Mouse (Mus musculus): ENCODE results near the gene Gm21969.
A peak's percentile ranks its signal among the peaks of the same experiment; 100 is the strongest.

Gene Gm21969

GRCm38 (mm10) chr4:139585713-139586112, 17.3 kb upstream of the Gm21969 start:
- no peak for DNase-seq (ENCODE audit: low spot score in 2 of 2)

GRCm38 (mm10) chr4:139587370-139587769, 15.6 kb upstream of the Gm21969 start:
- DNase-seq (ENCODE audit: low spot score in 2 of 2) = no peak

- no peak for DNase-seq (ENCODE audit: low spot score in 2 of 2)
Measured at GRCm38 (mm10) chr4:139587773-139588172, 15.2 kb upstream of the Gm21969 start.

DNA sequence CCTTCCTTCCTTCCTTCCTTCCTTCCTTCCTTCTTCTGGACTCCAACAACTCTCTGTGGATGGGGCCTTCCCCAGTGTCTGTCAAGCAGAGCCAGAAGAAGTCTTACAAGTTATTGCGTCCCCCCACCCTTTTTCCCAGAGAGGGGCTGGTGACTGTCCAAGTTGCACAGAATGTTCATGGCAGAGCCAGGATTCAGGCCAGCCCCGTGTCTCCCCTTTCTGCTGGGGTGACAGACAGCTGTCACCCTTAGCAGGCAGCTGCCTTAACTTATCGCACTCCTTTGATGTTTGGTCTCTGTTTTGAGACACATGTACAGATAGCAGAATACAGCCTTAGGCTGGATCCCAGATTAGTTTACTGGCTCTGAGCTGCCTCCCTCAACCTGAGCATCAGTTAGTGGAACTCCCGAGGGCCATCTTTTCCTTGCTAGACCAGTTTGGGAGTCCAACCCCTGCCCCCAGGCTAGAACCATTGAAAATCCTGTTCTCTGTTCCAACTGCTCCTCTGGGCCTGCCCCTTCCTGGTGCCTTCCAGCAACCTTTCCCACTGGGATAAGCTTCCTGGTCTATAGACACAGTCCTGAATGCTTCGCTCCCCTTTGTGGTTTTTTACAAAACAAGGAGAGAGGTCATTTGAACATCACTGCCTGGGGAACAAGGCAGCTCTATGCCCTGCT, 13.5 kb upstream of the Gm21969 start:
- no peak for DNase-seq (ENCODE audit: low spot score in 2 of 2)

DNA sequence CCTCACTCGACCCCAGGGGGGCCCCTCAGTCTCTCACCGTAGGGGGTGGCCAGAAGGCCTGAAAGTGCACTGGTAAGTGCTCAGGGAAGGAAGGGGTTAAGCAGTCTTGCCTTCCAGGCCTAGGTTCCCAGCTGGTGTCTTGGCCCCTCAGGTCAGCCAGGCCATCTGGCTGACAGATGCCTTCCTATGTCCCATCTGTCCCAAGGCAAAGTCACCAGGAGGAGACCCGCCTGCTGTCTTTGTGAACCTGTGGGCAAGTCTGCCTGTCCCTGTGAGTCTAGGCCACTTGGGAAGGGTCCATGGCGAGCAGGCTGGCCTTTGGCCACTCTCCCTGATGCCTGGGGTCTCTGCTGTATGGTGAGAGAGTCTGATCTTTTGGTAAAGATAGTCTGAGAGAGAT, 12.5 kb upstream of the Gm21969 start:
- no peak for DNase-seq (ENCODE audit: low spot score in 2 of 2)

GRCm38 (mm10) chr4:139592895-139593294, 10.1 kb upstream of the Gm21969 start:
- no peak for DNase-seq (ENCODE audit: low spot score in 2 of 2)

DNA sequence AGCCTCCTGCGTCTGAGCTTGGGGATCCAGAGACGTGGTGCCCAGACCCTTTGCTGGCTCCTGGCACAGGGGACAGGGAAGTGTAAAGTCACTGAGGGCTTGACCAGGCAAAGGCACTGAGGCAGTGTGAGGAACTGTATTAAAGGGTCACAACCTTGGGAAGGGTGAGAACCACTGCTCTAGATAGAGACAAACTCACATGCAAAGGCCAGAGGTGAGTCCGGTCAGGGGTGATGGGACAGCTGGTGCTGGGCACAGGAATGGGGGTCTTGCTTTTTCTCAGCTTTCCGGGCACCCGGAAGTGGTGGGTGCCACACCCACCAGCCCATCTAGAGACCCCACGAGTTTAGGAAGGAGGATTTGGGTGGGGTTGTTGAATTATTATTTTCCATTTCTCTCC, 9.6 kb upstream of the Gm21969 start:
- no peak for DNase-seq (ENCODE audit: low spot score in 2 of 2)

GRCm38 (mm10) chr4:139594062-139594461, 8.9 kb upstream of the Gm21969 start:
- DNase-seq (ENCODE audit: low spot score in 2 of 2) = no peak

DNA sequence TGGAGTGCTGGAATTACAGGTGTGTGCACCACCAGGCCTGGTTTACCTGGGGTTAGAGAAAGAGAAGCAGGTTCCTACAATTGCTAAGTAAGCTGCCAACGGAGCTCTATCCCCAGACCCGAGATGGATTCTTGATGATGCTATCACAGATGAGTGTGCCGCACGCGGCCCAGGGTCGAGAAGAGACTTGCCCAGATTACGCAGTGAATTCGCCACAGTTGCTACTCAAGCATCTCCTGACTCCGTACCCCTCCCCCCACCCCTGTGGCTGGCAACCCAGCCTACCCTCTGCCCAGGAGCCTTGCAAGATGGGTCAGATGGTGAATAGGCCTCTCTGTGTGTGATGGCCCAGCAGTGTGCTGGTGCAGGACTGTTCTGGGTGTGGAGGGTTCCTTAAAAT, 6.3 kb upstream of the Gm21969 start:
- no peak for DNase-seq (ENCODE audit: low spot score in 2 of 2)

DNA sequence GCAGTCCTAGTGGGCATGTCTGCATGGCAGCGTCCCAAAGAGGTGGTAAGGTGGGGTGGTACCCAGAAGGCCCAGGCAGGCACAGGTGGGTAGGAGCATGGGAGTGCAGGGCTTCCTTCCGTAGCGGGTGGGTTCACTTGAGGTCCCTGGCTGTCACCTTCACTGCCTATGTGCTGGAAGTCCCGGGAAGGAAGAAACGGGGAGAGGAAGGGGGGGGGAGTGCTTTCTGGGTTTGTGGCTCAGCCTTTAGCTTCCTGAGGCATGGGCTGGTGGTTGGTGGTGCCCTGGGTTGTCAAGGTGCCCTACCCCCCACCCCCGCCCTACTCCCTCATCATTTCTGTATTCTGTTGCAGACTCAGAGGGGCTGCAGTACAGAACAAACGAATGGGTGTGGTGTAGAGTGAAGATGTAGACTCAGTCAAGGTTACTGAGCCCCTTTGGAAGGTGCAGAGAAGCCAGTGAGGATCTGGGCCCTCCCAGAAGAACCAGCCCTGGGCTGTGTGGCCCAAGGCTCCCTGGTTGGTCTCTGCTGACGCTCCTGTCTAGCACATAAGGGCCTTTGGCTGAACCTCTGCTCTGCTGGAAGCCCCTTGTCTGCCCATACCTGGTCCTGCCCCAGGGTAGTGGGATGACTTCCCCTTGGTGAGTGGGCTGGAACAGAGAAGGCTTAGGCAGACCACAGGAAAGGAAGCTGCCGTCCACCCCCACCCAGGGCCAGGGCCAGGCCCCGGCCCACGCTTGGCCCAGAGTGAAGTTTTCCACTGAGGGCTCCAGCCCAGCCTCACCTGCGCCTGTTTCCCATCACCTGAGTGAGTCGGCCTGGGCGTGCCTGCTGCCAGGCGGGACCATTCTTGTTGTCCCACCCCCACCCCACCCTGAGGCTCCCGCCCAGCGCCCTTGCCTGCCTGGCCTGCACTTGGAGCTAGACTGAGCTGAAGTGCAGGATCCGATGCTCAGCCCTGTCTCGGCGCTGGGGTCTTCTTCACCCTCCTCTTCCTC, 5.4 kb upstream of the Gm21969 start:
- no peak for DNase-seq (ENCODE audit: low spot score in 2 of 2)

DNA sequence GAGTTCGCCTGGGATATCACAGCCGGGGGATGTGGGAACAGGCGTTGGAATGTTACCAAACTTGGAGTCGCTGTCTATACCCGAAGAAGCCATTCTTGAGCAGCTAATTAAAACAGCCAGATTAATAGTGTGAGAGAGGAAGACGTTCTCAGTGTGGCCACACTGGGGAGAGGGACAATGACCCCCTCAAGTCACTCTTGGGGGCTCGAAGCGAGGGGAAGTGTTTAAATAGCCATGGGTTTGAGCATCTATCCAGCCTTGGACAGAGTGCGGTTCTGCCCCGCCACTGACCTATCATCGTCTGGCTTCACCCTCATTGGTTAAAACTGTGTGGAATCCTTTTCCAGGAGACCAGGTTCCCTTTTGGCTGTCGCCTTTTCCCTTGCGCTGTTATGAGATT, 4.6 kb upstream of the Gm21969 start:
- DNase-seq (ENCODE audit: low spot score in 2 of 2) = no peak

DNA sequence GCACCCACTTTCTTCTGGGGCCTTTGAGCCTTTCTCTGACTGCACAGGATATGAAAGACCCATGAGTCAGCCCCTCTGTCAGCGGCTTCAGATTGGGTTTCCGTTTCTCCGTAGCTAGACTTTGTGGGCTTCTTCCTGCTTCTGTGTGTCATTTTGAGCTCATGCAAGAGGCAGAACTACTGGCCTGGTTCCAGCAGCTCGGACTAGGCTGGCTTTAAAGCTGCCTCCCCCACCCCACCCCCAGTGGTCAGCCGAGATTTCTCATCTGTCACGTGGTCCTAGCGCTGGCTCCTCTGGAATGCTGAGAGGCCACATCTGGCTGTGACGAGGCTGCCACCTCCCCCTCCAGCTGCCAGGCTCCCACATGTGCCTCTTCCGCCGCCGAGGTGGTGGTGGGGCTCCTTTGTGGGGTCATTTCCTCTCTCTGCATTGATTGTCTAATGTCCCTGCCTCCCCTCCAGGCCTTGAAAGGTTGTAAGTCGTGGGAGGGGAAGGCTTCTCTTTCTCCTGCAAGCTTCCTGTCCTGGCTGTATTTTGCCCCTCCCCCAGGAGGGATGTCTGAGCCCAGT, 4.0 kb upstream of the Gm21969 start:
- DNase-seq (ENCODE audit: low spot score in 2 of 2) = peak; percentile 83 to 86

DNA sequence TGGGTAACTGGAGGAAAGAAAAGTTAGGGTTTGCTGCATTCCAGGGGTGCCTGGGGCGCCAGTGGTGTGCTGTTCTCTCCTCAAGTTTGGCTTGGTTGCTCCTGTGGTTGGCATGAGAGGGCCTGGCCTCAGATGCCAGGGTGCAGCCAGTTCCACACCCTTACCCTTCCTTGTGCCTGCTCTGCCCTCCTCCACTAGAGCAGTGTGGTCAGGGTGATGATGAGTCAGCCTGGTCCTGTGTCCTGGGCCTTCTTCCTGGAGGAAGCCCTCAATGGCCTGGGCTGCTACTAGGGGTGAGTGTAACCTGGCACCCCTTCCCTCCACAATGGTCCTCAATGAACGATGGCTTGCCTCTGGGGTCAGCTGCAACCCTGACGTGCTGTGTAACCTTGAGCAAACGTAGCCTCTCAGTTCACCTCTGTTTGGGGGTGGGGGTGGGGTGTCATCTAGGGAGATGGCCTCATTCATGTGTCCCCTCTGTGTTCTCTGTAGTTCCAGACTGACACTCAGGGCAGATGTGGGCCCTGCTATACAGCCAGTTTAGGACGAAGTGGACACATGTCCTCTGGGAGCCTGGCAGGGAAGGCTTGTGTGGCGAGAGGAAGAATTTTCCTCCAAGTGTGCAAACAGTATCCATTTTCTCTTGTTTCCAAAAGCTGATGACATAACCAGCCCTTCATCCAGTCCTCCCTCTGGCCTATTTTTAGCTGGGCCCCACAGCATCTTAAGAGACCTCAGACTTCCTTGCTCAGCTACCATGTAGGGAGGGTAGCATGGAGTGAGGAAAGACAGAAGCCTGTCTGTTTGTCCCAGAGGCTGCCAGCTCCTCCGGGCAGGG, 1.2 kb upstream of the Gm21969 start:
- DNase-seq (ENCODE audit: low spot score in 2 of 2) = no peak

DNA sequence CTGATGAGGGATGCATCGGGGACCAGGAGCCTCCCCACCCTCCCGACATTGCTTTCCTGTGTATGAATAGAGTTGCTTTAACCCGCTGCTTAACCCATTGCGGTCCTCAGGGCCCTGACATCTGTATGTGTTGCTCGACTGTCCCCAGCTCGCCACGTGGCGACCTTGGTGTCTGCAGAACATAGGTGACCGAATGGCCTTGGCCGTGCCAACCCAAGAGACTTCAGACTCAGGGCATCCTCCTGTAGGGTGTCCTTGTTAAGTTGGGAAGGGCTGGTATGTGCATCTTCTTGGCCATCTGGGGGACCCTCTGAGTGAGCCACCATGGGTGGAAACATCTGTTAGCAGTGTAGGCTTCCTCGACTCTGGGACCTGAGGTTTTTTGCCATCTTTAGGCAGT, 2.2 kb downstream of the Gm21969 start:
- no peak for DNase-seq (ENCODE audit: low spot score in 2 of 2)

DNA sequence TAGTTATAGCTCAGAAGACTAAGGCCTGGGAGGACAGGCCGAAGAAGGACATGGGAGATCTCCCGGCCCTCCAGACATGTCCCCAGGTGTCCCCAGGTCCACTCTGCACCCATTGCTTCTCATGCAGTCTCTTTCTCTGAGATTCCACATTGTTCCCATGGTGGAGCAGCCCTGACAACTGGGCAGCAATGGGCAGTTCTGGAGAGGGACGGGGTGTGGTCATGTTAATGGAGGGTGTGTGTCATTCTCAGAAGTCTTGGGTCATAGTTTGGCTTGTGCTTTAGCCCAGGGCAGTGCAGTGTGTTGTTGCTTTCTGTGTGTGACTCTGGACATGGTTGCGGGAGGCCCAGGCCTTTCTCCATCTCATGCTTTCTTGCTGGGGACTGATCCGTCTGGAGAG, 3.7 kb downstream of the Gm21969 start:
- no peak for DNase-seq (ENCODE audit: low spot score in 2 of 2)

GRCm38 (mm10) chr4:139608975-139609374, 6.0 kb downstream of the Gm21969 start:
- DNase-seq (ENCODE audit: low spot score in 2 of 2) = no peak

GRCm38 (mm10) chr4:139610954-139611353, 8.0 kb downstream of the Gm21969 start:
- no peak for DNase-seq (ENCODE audit: low spot score in 2 of 2)

GRCm38 (mm10) chr4:139611542-139611953, 8.6 kb downstream of the Gm21969 start:
- DNase-seq (ENCODE audit: low spot score in 2 of 2) = peak; percentile 72 to 87

- no peak for DNase-seq (ENCODE audit: low spot score in 2 of 2)
Measured at GRCm38 (mm10) chr4:139614524-139615260, 11.7 kb downstream of the Gm21969 start.

DNA sequence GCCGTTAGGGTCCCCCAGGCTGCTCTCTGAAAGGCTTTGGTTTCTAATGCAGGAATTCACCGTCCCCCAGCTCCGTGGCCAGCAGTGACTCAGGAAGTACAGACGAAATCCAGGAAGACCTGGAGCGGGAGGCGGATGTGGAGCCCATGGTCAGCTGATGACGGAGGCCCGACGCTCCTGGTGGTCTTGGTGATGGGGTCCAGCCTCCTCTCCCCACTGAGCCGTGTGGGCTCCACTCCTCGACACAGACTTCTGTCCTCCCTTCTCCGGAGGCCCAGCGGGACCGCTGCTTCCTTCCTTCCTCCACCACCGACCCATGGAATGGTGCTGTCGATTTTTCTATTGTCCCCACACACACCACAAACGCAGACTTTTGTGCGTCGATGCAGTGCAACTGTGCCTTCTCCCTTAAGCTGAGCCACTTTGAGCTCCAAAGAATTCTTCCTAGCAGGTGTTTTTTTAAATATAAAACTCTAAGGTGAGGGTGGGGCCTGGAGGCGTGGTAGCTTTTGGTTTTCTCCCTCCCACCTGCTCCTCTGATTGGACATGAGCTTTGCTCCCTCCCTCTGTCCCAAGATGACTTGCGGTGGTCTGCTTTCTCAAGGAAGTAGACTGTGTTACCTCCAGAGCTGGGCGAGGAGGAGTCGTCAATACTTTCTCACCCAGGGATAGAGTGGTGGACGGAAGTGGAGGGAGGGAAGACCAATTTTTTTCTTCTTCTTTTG, 13.5 kb downstream of the Gm21969 start:
- no peak for DNase-seq (ENCODE audit: low spot score in 2 of 2)

Measured in right cerebral cortex, postnatal 10 days (tissue).